Mouse (Mus musculus) bone marrow, adult 2 months (tissue): ENCODE results near the gene Olfr1453.

Experiments used
- CTCF ChIP-seq: fragments of 200-500 bp; IDR thresholded peaks from 2 replicates; pipeline ENCODE4 v1.5.1; 2011; ENCODE audit warnings: low read length, control low read depth; ENCODE audit not compliant: control insufficient read depth, insufficient read depth
- POLR2A ChIP-seq: fragments of 200-500 bp; IDR thresholded peaks from 2 replicates; pipeline ENCODE4 v1.6.1; 2011; ENCODE audit warnings: low read depth, mild to moderate bottlenecking, control low read depth, low read length, borderline replicate concordance; ENCODE audit not compliant: control insufficient read depth

- no peak for TF ChIP-seq CTCF
- TF ChIP-seq POLR2A, result no peak
These were observed 32.2 kb upstream of the Olfr1453 start, which contains the start of gene Olfr1454 for GRCm38 (mm10) chr19:13060310-13060709.
